Mouse (Mus musculus) bone marrow macrophage, adult 2 months (primary cell): ENCODE data around the gene Fcer1g. TPM values are rescaled to one million over a fixed set of nuclear protein-coding genes. Genes with fewer than 3 reads are reported as not detected.
"Not testable (repeated sequence)": the region's sequence is repeated elsewhere in the genome, so short reads cannot be mapped to it uniquely, and the experiment has no call there.

Experiments
- H3K27ac ChIP-seq: 2 replicates; pipeline ENCODE4 v1.5.1; 2012; ENCODE audit warnings: low read depth, low read length; ENCODE audit not compliant: insufficient read depth
- H3K4me1 ChIP-seq: 2 replicates; pipeline ENCODE4 v1.6.1; 2012; ENCODE audit warnings: low read length; ENCODE audit not compliant: control insufficient read depth, insufficient read depth
- H3K4me3 ChIP-seq: 2 replicates; pipeline ENCODE4 v1.5.1; 2012; ENCODE audit warnings: mild to moderate bottlenecking, low read length, moderate library complexity; ENCODE audit not compliant: insufficient read depth
- CTCF ChIP-seq: IDR thresholded peaks from 2 replicates; pipeline ENCODE4 v1.5.1; 2012; ENCODE audit warnings: low read depth, mild to moderate bottlenecking, low read length, moderate library complexity
- POLR2A ChIP-seq: IDR thresholded peaks from 2 replicates; pipeline ENCODE4 v1.6.1; 2012; ENCODE audit warnings: mild to moderate bottlenecking, low read depth, low read length, borderline replicate concordance
- polyA plus RNA-seq: library from polyadenylated mRNA; stranded (reverse); fragments of >200 nt; gene quantifications from 2 replicates; pipeline ENCODE4 v1.2.4, GENCODE M21; 2012; ENCODE audit not compliant: missing spikeins, insufficient read depth, insufficient read length

Gene Fcer1g
- polyA plus RNA-seq, 1 experiment, result 3,398 TPM

GRCm38 (mm10) chr1:171246709-171247452 is 12.7 kb upstream of the Fcer1g start:
- TF ChIP-seq POLR2A, result peak; percentile 91; the same call in 1 of the 2 replicates
- TF ChIP-seq CTCF, result peak; percentile 38; the same call in 1 of the 2 replicates
- peak overlapping the region; percentile 84 for H3K27ac ChIP-seq
- H3K4me1 ChIP-seq, result peaks cover 34% of the 10 kb centered on the region
- peak overlapping the region; percentile 75 for H3K4me3 ChIP-seq

- peaks cover 31% of the 10 kb centered on the region for H3K4me1 ChIP-seq
- no peak overlapping the region for H3K27ac ChIP-seq
- H3K4me3 ChIP-seq, result no peak overlapping the region
- TF ChIP-seq POLR2A (no peak), CTCF (no peak)
These were observed 11.2 kb upstream of the Fcer1g start for GRCm38 (mm10) chr1:171245353-171245752.

GRCm38 (mm10) chr1:171241952-171242351 is 7.8 kb upstream of the Fcer1g start:
- not testable (repeated sequence) for H3K4me3 ChIP-seq, H3K27ac ChIP-seq, H3K4me1 ChIP-seq

DNA sequence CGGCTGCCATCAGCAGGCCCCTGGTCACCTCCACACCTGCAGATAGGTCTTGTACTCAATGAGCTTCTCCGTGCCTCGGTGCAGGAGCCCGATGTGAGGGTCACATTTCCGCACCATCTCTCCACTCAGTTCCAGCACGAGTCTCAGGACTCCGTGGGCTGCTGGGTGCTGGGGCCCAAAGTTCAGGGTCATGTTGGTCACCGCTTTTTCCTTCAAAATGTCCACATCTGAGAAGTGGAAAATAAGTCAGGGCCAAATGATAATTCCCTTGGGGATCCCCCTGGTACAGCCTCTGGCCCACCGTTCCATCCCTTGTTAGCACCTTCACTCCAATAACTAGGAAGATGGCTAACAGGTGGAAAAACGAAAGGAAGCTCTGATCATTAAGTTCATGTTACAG is 6.7 kb upstream of the Fcer1g start:
- TF ChIP-seq POLR2A (no peak), CTCF (no peak)
- Histone ChIP-seq H3K27ac (no peak overlapping the region), H3K4me1 (peaks cover 6% of the 10 kb centered on the region), H3K4me3 (no peak overlapping the region)

GRCm38 (mm10) chr1:171239992-171240744 is 6.0 kb upstream of the Fcer1g start:
- TF ChIP-seq CTCF (no peak), POLR2A (no peak)
- H3K4me3 ChIP-seq, result no peak overlapping the region
- no peak overlapping the region for H3K27ac ChIP-seq
- peaks cover 13% of the 10 kb centered on the region for H3K4me1 ChIP-seq

- Histone ChIP-seq H3K27ac (no peak overlapping the region), H3K4me1 (peaks cover 17% of the 10 kb centered on the region), H3K4me3 (no peak overlapping the region)
- TF ChIP-seq CTCF, result peak; percentile 76
- TF ChIP-seq POLR2A, result no peak
These were observed 4.3 kb upstream of the Fcer1g start for GRCm38 (mm10) chr1:171238463-171238862.

DNA sequence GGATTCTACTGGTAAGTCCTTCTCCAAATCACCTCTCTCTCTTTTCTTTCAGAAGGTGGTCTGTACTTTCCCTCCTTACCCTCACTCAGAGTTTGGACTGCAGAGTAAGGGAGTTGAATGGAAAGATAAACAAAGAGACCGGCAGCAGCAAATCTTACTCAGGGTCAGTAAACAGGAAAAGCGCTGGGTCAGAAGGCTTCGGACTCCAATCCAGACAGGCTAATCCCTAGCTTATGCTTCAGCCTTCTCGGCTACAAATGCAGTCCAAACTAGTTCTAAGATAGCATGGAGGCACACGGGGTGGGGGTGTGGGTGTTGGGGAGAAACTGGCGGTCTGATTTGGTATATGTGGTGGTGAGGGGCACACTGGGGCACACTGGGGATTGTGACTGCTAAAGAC is 3.3 kb upstream of the Fcer1g start:
- peaks cover 17% of the 10 kb centered on the region for H3K4me1 ChIP-seq
- H3K27ac ChIP-seq, result no peak overlapping the region
- no peak overlapping the region for H3K4me3 ChIP-seq
- TF ChIP-seq CTCF, result no peak
- TF ChIP-seq POLR2A, result no peak

GRCm38 (mm10) chr1:171235791-171236190 is 1.6 kb upstream of the Fcer1g start:
- TF ChIP-seq CTCF (no peak), POLR2A (no peak)
- Histone ChIP-seq H3K4me1 (peaks cover 18% of the 10 kb centered on the region), H3K4me3 (no peak overlapping the region), H3K27ac (peak overlapping the region; percentile 98)

DNA sequence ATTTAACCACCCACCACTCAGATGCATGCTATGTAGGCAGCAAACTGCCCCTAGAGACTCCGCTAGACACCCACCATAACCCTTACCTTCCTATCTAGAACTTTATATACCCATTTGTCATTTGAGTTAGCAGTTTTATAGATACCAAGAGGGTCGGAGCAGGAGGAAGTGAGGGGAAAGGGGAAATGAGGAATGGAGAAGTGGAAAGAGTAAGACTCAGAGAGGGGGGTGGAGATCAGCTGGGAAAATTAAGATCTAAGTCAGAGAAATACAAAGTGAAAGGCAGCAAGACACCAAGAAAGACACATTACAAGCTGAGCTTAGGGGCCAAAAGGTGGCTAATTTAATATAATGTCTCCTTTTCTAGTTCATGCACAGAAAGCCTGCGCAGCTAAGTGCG is 373 bp upstream of the Fcer1g start:
- TF ChIP-seq CTCF (no peak), POLR2A (no peak)
- Histone ChIP-seq H3K4me3 (peak overlapping the region; percentile 77), H3K4me1 (peaks cover 30% of the 10 kb centered on the region), H3K27ac (peak overlapping the region; percentile 98)
